Mouse (Mus musculus) embryonic fibroblast, embryonic 13.5 days (primary cell): Measurements from ENCODE around the gene Hmga1. TPM values are rescaled to one million over a fixed set of nuclear protein-coding genes. Genes with fewer than 3 reads are reported as not detected.

Experiments
- H3K27ac ChIP-seq: 2 replicates; pipeline ENCODE4 v1.5.1; 2012; ENCODE audit warnings: low read length, control low read depth, inconsistent platforms; ENCODE audit not compliant: insufficient read depth
- H3K4me1 ChIP-seq: 2 replicates; pipeline ENCODE4 v1.6.1; 2011; ENCODE audit warnings: low read length; ENCODE audit not compliant: control insufficient read depth, insufficient read depth
- H3K4me3 ChIP-seq: 2 replicates; pipeline ENCODE4 v1.5.1; 2011; ENCODE audit warnings: mild to moderate bottlenecking, control low read depth, low read length; ENCODE audit not compliant: insufficient read depth
- CTCF ChIP-seq: IDR thresholded peaks from 2 replicates; pipeline ENCODE4 v1.5.1; 2011; ENCODE audit warnings: mild to moderate bottlenecking, control low read depth, low read length, moderate library complexity, borderline replicate concordance; ENCODE audit not compliant: insufficient read depth
- POLR2A ChIP-seq: IDR thresholded peaks from 2 replicates; pipeline ENCODE4 v1.6.1; 2011; ENCODE audit warnings: low read depth, mild to moderate bottlenecking, control low read depth, low read length, moderate library complexity
- polyA plus RNA-seq: library from polyadenylated mRNA; stranded (reverse); fragments of >200 nt; gene quantifications from 2 replicates; pipeline ENCODE4 v1.2.4, GENCODE M21; 2011; ENCODE audit warnings: low read depth; ENCODE audit not compliant: missing spikeins, insufficient read length

The Hmga1 gene
- polyA plus RNA-seq, 1 experiment, result 207 TPM

- H3K4me3 ChIP-seq, result peak overlapping the region; percentile 67
- H3K27ac ChIP-seq, result peak overlapping the region; percentile 76; the same call in 1 of the 2 replicates
- TF ChIP-seq CTCF, result no peak
- peaks cover 18% of the 10 kb centered on the region for H3K4me1 ChIP-seq
Observed at GRCm38 (mm10) chr17:27557927-27558661, 1.8 kb downstream of the Hmga1 start.

- no peak overlapping the region for H3K27ac ChIP-seq
- no peak for TF ChIP-seq CTCF
- TF ChIP-seq POLR2A, result no peak
- peak overlapping the region; percentile 67 for H3K4me3 ChIP-seq
- H3K4me1 ChIP-seq, result peaks cover 19% of the 10 kb centered on the region
Observed at GRCm38 (mm10) chr17:27558845-27559244, 2.5 kb downstream of the Hmga1 start.

- H3K4me1 ChIP-seq, result peaks cover 20% of the 10 kb centered on the region
- TF ChIP-seq POLR2A (no peak), CTCF (no peak)
- peak overlapping the region; percentile 67 for H3K4me3 ChIP-seq
- H3K27ac ChIP-seq, result no peak overlapping the region
Observed at GRCm38 (mm10) chr17:27559596-27559995, 3.3 kb downstream of the Hmga1 start.

GRCm38 (mm10) chr17:27560926-27561480 lies 4.7 kb downstream of the Hmga1 start:
- H3K27ac ChIP-seq, result peak overlapping the region; percentile 88
- no peak overlapping the region for H3K4me3 ChIP-seq
- no peak for TF ChIP-seq POLR2A
- TF ChIP-seq CTCF, result no peak
- H3K4me1 ChIP-seq, result peaks cover 20% of the 10 kb centered on the region; the same call in 1 of the 2 replicates

GRCm38 (mm10) chr17:27561809-27562526 lies 5.7 kb downstream of the Hmga1 start:
- no peak for TF ChIP-seq CTCF
- no peak for TF ChIP-seq POLR2A
- no peak overlapping the region for H3K4me3 ChIP-seq
- peak overlapping the region; percentile 88 for H3K27ac ChIP-seq
- H3K4me1 ChIP-seq, result peaks cover 23% of the 10 kb centered on the region; the same call in 1 of the 2 replicates

GRCm38 (mm10) chr17:27563771-27564244 lies 7.5 kb downstream of the Hmga1 start:
- no peak overlapping the region for H3K4me3 ChIP-seq
- H3K27ac ChIP-seq, result no peak overlapping the region
- TF ChIP-seq CTCF (no peak), POLR2A (0 out of 2 replicates have a peak, but pooled peaks have one; percentile 13)
- H3K4me1 ChIP-seq, result peaks cover 23% of the 10 kb centered on the region; the same call in 1 of the 2 replicates

- H3K27ac ChIP-seq, result no peak overlapping the region; the same call in 1 of the 2 replicates
- TF ChIP-seq CTCF (peak; percentile 18; the same call in 1 of the 2 replicates), POLR2A (0 out of 2 replicates have a peak, but pooled peaks have one; percentile 3)
- H3K4me1 ChIP-seq, result peaks cover 23% of the 10 kb centered on the region; the same call in 1 of the 2 replicates
- H3K4me3 ChIP-seq, result peak overlapping the region; percentile 60
Observed at GRCm38 (mm10) chr17:27564391-27565162, 8.3 kb downstream of the Hmga1 start.

- H3K4me1 ChIP-seq, result peaks cover 19% of the 10 kb centered on the region; the same call in 1 of the 2 replicates
- H3K4me3 ChIP-seq, result peak within 1 kb of the TSS; percentile 60
- no peak; the same call in none of the 2 replicates for TF ChIP-seq POLR2A
- peak; percentile 67 for TF ChIP-seq CTCF
- H3K27ac ChIP-seq, result no peak within 1 kb of the TSS; the same call in 1 of the 2 replicates
Observed at GRCm38 (mm10) chr17:27565163-27565941, 9.1 kb downstream of the Hmga1 start, which contains the start of gene AI413582. Gene AI413582, minus strand, starts transcription at chr17:27565756.

GRCm38 (mm10) chr17:27565942-27566267 lies 9.6 kb downstream of the Hmga1 start:
- Histone ChIP-seq H3K4me3 (peak overlapping the region; percentile 35), H3K4me1 (peaks cover 16% of the 10 kb centered on the region; the same call in 1 of the 2 replicates), H3K27ac (no peak overlapping the region)
- peak; percentile 75 for TF ChIP-seq POLR2A
- TF ChIP-seq CTCF, result no peak
